Mouse (Mus musculus): ENCODE measurements around the gene Plb1.

Plb1 gene

DNA sequence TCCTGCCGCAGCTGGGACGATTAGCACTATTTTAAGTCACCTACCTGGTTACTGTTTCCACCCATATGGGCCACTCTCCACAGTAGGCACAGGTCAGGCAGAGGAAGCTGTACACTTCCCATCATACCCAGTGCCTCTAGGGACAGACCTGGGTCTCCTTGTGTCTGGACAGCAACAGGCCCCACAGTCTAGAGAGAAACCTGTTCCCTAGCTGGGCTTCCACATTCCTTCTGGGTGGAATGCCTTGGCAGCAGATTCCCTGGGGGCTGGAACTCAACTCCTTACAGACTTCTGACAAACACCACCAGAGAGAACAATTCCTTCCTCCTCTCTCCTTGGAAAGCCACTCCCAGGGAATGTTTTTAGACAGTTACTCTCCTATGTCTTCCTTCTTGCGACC is 165.2 kb downstream of the Plb1 start:
- peak; percentile 17 to 43 for DNase-seq

- no peak for DNase-seq
Measured at GRCm38 (mm10) chr5:32400926-32401325, 168.4 kb downstream of the Plb1 start.

- DNase-seq = no peak
Measured at GRCm38 (mm10) chr5:32403082-32403953, 170.8 kb downstream of the Plb1 start.

- no peak for DNase-seq
Measured at GRCm38 (mm10) chr5:32405199-32405855, 172.8 kb downstream of the Plb1 start.

GRCm38 (mm10) chr5:32408771-32409170 is 176.3 kb downstream of the Plb1 start:
- DNase-seq = no peak

GRCm38 (mm10) chr5:32409747-32410146 is 177.2 kb downstream of the Plb1 start:
- DNase-seq = no peak

DNA sequence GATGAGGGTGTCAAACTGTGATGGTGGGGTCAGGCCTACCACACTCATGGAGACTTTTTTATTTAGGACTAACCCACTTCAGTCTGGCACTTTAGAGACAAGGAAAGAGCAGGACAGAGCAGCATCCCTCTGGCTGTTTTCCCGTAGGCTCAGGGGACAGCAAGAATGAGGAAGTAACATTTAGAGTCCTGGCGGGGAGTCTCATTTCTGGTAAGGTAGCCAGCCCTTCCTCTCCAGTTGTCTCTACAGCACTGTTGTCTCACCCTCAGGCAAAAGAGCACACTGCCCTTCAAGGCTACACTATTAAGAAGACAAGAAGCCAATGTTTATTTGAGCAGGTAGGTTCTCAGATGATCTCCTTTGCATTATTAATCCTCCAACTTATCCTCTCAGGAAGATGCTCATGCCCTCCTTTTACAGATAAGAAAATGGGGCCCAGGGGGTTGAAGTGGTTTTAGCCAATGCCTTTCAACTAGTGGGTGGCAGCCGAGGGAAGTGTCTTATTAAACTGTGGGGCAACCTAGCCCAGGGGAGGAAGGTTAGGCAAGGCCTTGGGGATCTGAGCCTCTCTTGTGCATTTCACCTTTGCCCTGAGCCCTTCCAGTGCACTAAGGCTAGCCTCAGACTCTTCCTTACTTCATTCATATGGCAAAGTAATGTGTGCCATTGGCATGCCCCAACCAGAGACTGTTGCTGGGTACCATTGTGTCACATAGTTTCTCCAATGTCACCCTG is 178.6 kb downstream of the Plb1 start:
- no peak for DNase-seq

DNA sequence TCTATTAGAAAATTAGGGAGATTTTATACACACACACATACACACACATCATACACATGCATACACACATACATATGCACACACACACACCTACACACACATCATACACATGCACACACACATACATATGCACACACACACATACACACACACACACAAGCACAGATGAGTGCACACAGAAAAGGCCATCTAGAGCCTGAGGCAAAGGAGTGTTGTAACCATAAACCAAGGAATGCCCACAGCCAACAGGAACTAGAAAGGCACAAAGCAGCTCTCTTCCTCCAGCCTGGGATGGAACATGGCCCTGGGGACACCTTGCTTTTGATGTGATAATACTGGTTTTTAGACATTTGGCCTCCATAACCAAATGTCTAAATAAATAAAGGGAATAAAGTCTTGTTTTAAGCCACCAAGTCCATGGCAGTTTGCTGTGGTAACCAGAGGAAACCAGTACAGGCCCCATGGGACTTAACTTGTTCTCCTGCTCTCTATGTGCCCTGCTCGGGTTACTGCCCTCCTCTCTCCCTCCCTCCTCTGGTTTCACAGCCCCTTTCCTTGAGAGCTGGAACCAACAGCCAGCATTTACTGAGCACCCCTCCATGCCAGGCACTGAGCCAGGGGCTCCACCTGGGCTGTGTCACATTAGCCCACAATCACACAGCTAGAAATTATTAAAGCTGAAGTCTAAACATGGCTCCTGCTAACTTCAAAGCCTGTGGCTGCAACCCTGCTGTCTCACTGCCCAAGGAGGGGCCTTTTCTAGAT is 179.9 kb downstream of the Plb1 start:
- DNase-seq = peak; percentile 39 to 50

DNA sequence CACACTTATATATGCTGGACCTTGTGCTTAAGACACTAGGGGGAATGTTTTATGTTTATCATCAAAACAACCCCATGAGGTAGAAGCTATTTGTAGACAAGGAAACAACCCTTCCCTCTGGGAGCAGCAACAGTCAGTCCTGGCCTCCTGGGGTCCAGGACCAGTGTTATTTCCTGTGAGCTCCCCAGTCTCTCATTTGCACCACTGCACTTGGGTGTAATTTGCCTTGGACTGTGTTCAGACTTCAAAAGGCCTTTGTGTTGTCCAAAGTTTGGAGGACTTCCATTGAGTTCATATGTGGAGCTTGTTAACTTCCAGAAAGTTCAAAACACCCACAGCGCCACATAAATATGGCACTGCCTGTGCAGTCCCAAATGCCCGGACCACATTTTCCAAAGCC is 180.6 kb downstream of the Plb1 start:
- no peak for DNase-seq

DNA sequence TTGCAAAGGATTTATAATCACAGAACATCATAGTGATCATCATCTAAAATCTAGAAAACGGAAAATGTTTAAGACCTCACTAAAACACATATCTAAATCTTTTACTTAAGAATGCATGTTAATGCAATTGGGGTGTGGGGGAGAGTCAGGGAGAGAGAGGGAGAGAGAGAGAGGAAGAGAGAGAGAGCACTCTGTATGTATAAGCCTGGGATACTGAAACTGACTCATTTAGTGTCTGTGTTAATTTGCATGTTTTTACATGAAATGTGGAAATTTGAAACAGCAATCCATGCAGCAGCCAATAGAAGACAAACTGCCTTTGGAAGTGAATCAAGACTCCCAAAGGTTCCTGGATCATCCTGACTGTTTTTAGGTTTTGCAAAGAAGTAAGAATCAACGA is 181.1 kb downstream of the Plb1 start:
- DNase-seq = no peak

- no peak for DNase-seq
Measured at GRCm38 (mm10) chr5:32414461-32414985, 182.0 kb downstream of the Plb1 start.

DNA sequence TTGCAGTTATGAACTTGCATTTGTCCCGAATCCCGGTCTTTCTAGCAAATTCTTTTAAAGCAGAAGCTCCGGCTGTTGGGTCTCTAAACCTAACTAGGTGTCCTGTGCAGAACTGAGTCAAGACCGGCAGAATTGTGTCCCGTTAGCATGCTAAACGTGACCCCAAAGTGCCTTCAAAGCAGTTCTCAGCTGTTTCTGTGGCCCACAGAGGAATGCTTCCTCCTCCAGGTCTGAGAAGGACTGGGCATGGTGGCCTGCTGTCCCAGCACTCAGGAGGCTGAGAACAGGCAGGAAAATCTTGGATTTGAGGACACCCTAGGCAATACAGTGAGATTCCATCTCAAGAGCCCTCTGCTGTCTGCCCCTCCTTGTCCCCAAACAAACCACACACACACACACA is 183.0 kb downstream of the Plb1 start:
- DNase-seq = no peak
